Mouse (Mus musculus) myocyte (in vitro differentiated cells): Measurements from ENCODE around the gene Lzts2. TPM values are rescaled to one million over a fixed set of nuclear protein-coding genes. Genes with fewer than 3 reads are reported as not detected.
A peak's percentile ranks its signal among the peaks of the same experiment; 100 is the strongest.
"Not testable (repeated sequence)": the region's sequence is repeated elsewhere in the genome, so short reads cannot be mapped to it uniquely, and the experiment has no call there.

Source experiments
- H3K27me3 ChIP-seq: one replicate; pipeline ENCODE4 v1.6.1; 2011; ENCODE audit not compliant: control insufficient read depth, insufficient read depth, insufficient read length
- H3K36me3 ChIP-seq: one replicate; pipeline ENCODE4 v1.6.1; 2011; ENCODE audit not compliant: control insufficient read depth, insufficient read depth
- H3K4me2 ChIP-seq: one replicate; pipeline ENCODE4 v1.6.1; 2011; ENCODE audit warnings: low read depth, control low read depth
- H3K4me3 ChIP-seq: one replicate; pipeline ENCODE4 v1.5.1; 2011; ENCODE audit warnings: mild to moderate bottlenecking, control low read depth, moderate library complexity
- H3K79me2 ChIP-seq: one replicate; pipeline ENCODE4 v1.6.1; 2011; ENCODE audit not compliant: control insufficient read depth, insufficient read depth
- H3ac ChIP-seq: one replicate; pipeline ENCODE4 v1.6.1; 2011; ENCODE audit not compliant: control insufficient read depth, insufficient read length
- CEBPB ChIP-seq: IDR thresholded peaks from 2 replicates; pipeline ENCODE4 v1.6.1; 2011; ENCODE audit warnings: mild to moderate bottlenecking, moderate library complexity; ENCODE audit not compliant: poor library complexity, insufficient read depth, severe bottlenecking
- E2F4 ChIP-seq: IDR thresholded peaks from one replicate; pipeline ENCODE4 v1.6.1; 2011; ENCODE audit warnings: mild to moderate bottlenecking, control low read depth, moderate library complexity; ENCODE audit not compliant: insufficient read depth
- MAX ChIP-seq: IDR thresholded peaks from one replicate; pipeline ENCODE4 v1.6.1; 2011; ENCODE audit warnings: low read depth, mild to moderate bottlenecking, control low read depth
- MYOD1 ChIP-seq, 3 experiments: IDR thresholded peaks; one replicate each; pipeline ENCODE4 v1.6.1; 2011; ENCODE audit warnings: control low read depth in 2 of 3, low read depth in 2 of 3, mild to moderate bottlenecking in 2 of 3, moderate library complexity in 1 of 3; ENCODE audit not compliant: insufficient read length in 2 of 3, control insufficient read depth in 1 of 3
- MYOG ChIP-seq, 3 experiments: IDR thresholded peaks; one replicate each; pipeline ENCODE4 v1.6.1; 2011; ENCODE audit warnings: control low read depth in 2 of 3, low read depth in 2 of 3, mild to moderate bottlenecking in 2 of 3; ENCODE audit not compliant: insufficient read length in 2 of 3, control insufficient read depth in 1 of 3, insufficient read depth in 1 of 3
- POLR2A ChIP-seq: IDR thresholded peaks from one replicate; pipeline ENCODE4 v1.6.1; 2011; ENCODE audit warnings: low read depth, mild to moderate bottlenecking, control low read depth, moderate library complexity; ENCODE audit not compliant: insufficient read length
- POLR2AphosphoS2 ChIP-seq: IDR thresholded peaks from one replicate; pipeline ENCODE4 v1.6.1; 2011; ENCODE audit warnings: low read depth, control low read depth; ENCODE audit not compliant: insufficient read length
- SRF ChIP-seq: IDR thresholded peaks from one replicate; pipeline ENCODE4 v1.6.1; 2011; ENCODE audit warnings: low read depth; ENCODE audit not compliant: control insufficient read depth, insufficient read length
- TCF12 ChIP-seq: IDR thresholded peaks from one replicate; pipeline ENCODE4 v1.6.1; 2011; ENCODE audit warnings: mild to moderate bottlenecking, control low read depth; ENCODE audit not compliant: poor library complexity, insufficient read depth, severe bottlenecking
- TCF3 ChIP-seq: IDR thresholded peaks from one replicate; pipeline ENCODE4 v1.6.1; 2011; ENCODE audit warnings: low read depth, control low read depth; ENCODE audit not compliant: insufficient read length
- USF1 ChIP-seq: IDR thresholded peaks from one replicate; pipeline ENCODE4 v1.6.1; 2011; ENCODE audit warnings: low read depth, mild to moderate bottlenecking, control low read depth, moderate library complexity
- polyA plus RNA-seq: library from polyadenylated mRNA; unstranded; fragments of >200 nt; fragmentation: generic; extraction: Trizol; gene quantifications from one replicate; pipeline ENCODE4 v1.2.1, GENCODE M21; 2012; ENCODE audit warnings: missing spikeins

The Lzts2 gene
- polyA plus RNA-seq, 1 experiment, result 66.1 TPM

- TF ChIP-seq TCF12 (no peak), POLR2A (no peak), MYOD1 (IDR thresholded peaks at IDR 0.05; ENCODE audit: control insufficient read depth in 1 of 3, insufficient read length in 2 of 3, low read depth in 2 of 3) (peak in 2 of 3 experiments; percentile 70 to 81), MAX (no peak), MYOG (IDR thresholded peaks at IDR 0.05; ENCODE audit: control insufficient read depth in 1 of 3, insufficient read depth in 1 of 3, insufficient read length in 2 of 3, low read depth in 2 of 3) (peak; percentile 19 to 81 (median 79)), POLR2AphosphoS2 (peak; percentile 21)
- H3ac ChIP-seq, result no peak overlapping the region
- no peaks in the 10 kb centered on the region for H3K36me3 ChIP-seq
- H3K4me3 ChIP-seq, result no peak overlapping the region
- H3K4me2 ChIP-seq, result no peak overlapping the region
- no peaks in the 10 kb centered on the region for H3K79me2 ChIP-seq
- H3K27me3 ChIP-seq, result no peaks in the 10 kb centered on the region
Measured at GRCm38 (mm10) chr19:45036867-45037266, 22.7 kb downstream of the Lzts2 start.

GRCm38 (mm10) chr19:45038198-45038597, 24.0 kb downstream of the Lzts2 start:
- not testable (repeated sequence) for H3K27me3 ChIP-seq, H3K4me3 ChIP-seq, H3ac ChIP-seq, H3K79me2 ChIP-seq, H3K36me3 ChIP-seq
- peak overlapping the region; percentile 8 for H3K4me2 ChIP-seq
- TF ChIP-seq CEBPB, result 0 out of 2 replicates have a peak, but pooled peaks have one; percentile 51

- Histone ChIP-seq H3K27me3 (no peaks in the 10 kb centered on the region), H3ac (no peak overlapping the region)
Measured at GRCm38 (mm10) chr19:45040214-45040613, 26.0 kb downstream of the Lzts2 start.

GRCm38 (mm10) chr19:45044389-45044927, 30.2 kb downstream of the Lzts2 start:
- Histone ChIP-seq H3ac (no peak overlapping the region), H3K4me2 (peak overlapping the region; percentile 90), H3K27me3 (no peaks in the 10 kb centered on the region), H3K4me3 (peak overlapping the region; percentile 59), H3K79me2 (peaks cover 11% of the 10 kb centered on the region), H3K36me3 (peaks cover 6% of the 10 kb centered on the region)
- TF ChIP-seq MYOG (IDR thresholded peaks at IDR 0.05; ENCODE audit: control insufficient read depth in 1 of 3, insufficient read depth in 1 of 3, insufficient read length in 2 of 3, low read depth in 2 of 3), result peak in 1 of 3 experiments; percentile 63
- peak; percentile 21 to 39 (median 34) for TF ChIP-seq MYOD1 (IDR thresholded peaks at IDR 0.05; ENCODE audit: control insufficient read depth in 1 of 3, insufficient read length in 2 of 3, low read depth in 2 of 3)
- TF ChIP-seq TCF3, result no peak

More at GRCm38 (mm10) chr19:45040214-45040613, 26.0 kb downstream of the Lzts2 start:
- Histone ChIP-seq H3K36me3 (no peaks in the 10 kb centered on the region), H3K4me3 (no peak overlapping the region), H3K79me2 (no peaks in the 10 kb centered on the region), H3K4me2 (no peak overlapping the region)
- TF ChIP-seq SRF (no peak), POLR2A (no peak), TCF12 (no peak), CEBPB (no peak), MYOD1 (IDR thresholded peaks at IDR 0.05; ENCODE audit: control insufficient read depth in 1 of 3, insufficient read length in 2 of 3, low read depth in 2 of 3) (peak in 1 of 3 experiments; percentile 11), TCF3 (no peak), E2F4 (no peak), MYOG (IDR thresholded peaks at IDR 0.05; ENCODE audit: control insufficient read depth in 1 of 3, insufficient read depth in 1 of 3, insufficient read length in 2 of 3, low read depth in 2 of 3) (peak in 2 of 3 experiments; percentile 21 to 38), MAX (no peak), POLR2AphosphoS2 (no peak)

- TF ChIP-seq TCF12 (no peak), USF1 (no peak), MYOG (IDR thresholded peaks at IDR 0.05; ENCODE audit: control insufficient read depth in 1 of 3, insufficient read depth in 1 of 3, insufficient read length in 2 of 3, low read depth in 2 of 3) (peak in 1 of 3 experiments; percentile 32)
- H3ac ChIP-seq, result no peak overlapping the region
- no peaks in the 10 kb centered on the region for H3K27me3 ChIP-seq
- H3K36me3 ChIP-seq, result peaks cover 14% of the 10 kb centered on the region
- peaks cover 19% of the 10 kb centered on the region for H3K79me2 ChIP-seq
- peak overlapping the region; percentile 59 for H3K4me3 ChIP-seq
- H3K4me2 ChIP-seq, result peak overlapping the region; percentile 90
Measured at GRCm38 (mm10) chr19:45045236-45045635, 31.0 kb downstream of the Lzts2 start.

DNA sequence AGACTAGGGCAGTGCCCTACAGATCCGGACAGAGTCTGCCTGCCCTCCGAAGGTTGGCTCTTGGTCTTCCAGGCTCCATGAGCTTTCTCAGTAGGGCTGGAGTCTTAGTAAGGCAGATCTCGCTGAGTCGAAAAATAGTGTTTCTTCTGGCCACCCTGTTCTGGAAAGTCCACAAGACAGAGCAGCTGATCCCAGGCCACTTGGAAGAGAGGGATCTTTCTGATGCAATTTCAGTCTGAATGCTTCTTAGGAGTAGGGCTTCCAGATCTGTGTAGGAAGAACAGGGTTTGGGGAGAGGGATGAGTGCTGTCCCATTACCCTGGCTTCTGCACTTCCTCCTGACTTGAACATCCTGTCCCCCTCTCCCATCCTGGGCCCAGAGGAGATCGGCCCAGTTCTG, 31.4 kb downstream of the Lzts2 start, which contains the start of gene Pdzd7:
TSS of gene Pdzd7 (minus strand) at position 67 of the 400 bp plus-strand sequence.
- no peak within 1 kb of the TSS for H3ac ChIP-seq
- peak within 1 kb of the TSS; percentile 90 for H3K4me2 ChIP-seq
- H3K36me3 ChIP-seq, result peaks cover 15% of the 10 kb centered on the region
- H3K4me3 ChIP-seq, result peak within 1 kb of the TSS; percentile 59
- no peak for TF ChIP-seq POLR2A
- no peak for TF ChIP-seq TCF12
- TF ChIP-seq CEBPB, result 0 out of 2 replicates have a peak, but pooled peaks have one; percentile 15
- TF ChIP-seq MYOG (IDR thresholded peaks at IDR 0.05; ENCODE audit: control insufficient read depth in 1 of 3, insufficient read depth in 1 of 3, insufficient read length in 2 of 3, low read depth in 2 of 3), result no peak
- no peak for TF ChIP-seq MYOD1 (IDR thresholded peaks at IDR 0.05; ENCODE audit: control insufficient read depth in 1 of 3, insufficient read length in 2 of 3, low read depth in 2 of 3)
- no peak for TF ChIP-seq MAX
- peak; percentile 22 for TF ChIP-seq POLR2AphosphoS2
- TF ChIP-seq E2F4, result no peak
- TF ChIP-seq TCF3, result no peak
- no peak for TF ChIP-seq SRF
- H3K27me3 ChIP-seq, result no peaks in the 10 kb centered on the region
- H3K79me2 ChIP-seq, result peaks cover 22% of the 10 kb centered on the region
